Mouse (Mus musculus): ENCODE data around the gene Ash1l. TPM values are rescaled to one million over a fixed set of nuclear protein-coding genes. Genes with fewer than 3 reads are reported as not detected.

Ash1l gene
- 20.0 and 27.2 TPM in 2 replicates for polyA plus RNA-seq (2014; fragmentation: Nextera tagmentation; extraction: Ambion mirVana)

- no peaks in the 10 kb centered on the region for H3K27me3 ChIP-seq (ENCODE audit: control insufficient read depth, insufficient read depth, low read length)
- under 1% methylated on average over 37 of the region's 64 CpGs for WGBS
- H3K4me2 ChIP-seq (replicated peaks; ENCODE audit: low read depth, low read length): peak within 1 kb of the TSS; percentile 68
- peaks cover 19% of the 10 kb centered on the region for H3K4me1 ChIP-seq (ENCODE audit: control insufficient read depth, insufficient read depth, low read length)
- peak within 1 kb of the TSS; percentile 85 for H3K9ac ChIP-seq (ENCODE audit: low read depth, low read length)
- ATAC-seq (ENCODE audit: low FRiP score, low TSS enrichment): peak; percentile 83
- H3K27ac ChIP-seq (ENCODE audit: low read depth, low read length): peak within 1 kb of the TSS; percentile 98
- H3K4me3 ChIP-seq (ENCODE audit: low read length): peak within 1 kb of the TSS; percentile 71
- H3K36me3 ChIP-seq (ENCODE audit: control insufficient read depth, insufficient read depth, low read length): no peaks in the 10 kb centered on the region
- H3K9me3 ChIP-seq (ENCODE audit: control insufficient read depth, low read length): no peaks in the 10 kb centered on the region
These were observed at the start of gene Ash1l, which contains the start of gene Dap3 for GRCm38 (mm10) chr3:88950576-88951326. Gene Ash1l, plus strand, starts transcription at chr3:88950622. Gene Dap3, minus strand, starts transcription at chr3:88951181.

- Histone ChIP-seq H3K36me3 (ENCODE audit: control insufficient read depth, insufficient read depth, low read length) (peaks cover 83% of the 10 kb centered on the region), H3K27ac (ENCODE audit: low read depth, low read length) (no peak overlapping the region), H3K27me3 (ENCODE audit: control insufficient read depth, insufficient read depth, low read length) (no peaks in the 10 kb centered on the region), H3K9me3 (ENCODE audit: control insufficient read depth, low read length) (no peaks in the 10 kb centered on the region), H3K4me2 (replicated peaks; ENCODE audit: low read depth, low read length) (no peak overlapping the region), H3K4me1 (ENCODE audit: control insufficient read depth, insufficient read depth, low read length) (no peaks in the 10 kb centered on the region), H3K4me3 (ENCODE audit: low read length) (no peak overlapping the region), H3K9ac (ENCODE audit: low read depth, low read length) (no peak overlapping the region)
- no peak for ATAC-seq (ENCODE audit: low FRiP score, low TSS enrichment)
- 83% methylated on average over 3 of the region's 3 CpGs for WGBS
These were observed 45.6 kb upstream of the Ash1l start for GRCm38 (mm10) chr3:88904803-88905202.

GRCm38 (mm10) chr3:88905209-88905608, 45.2 kb upstream of the Ash1l start:
- no peak for ATAC-seq (ENCODE audit: low FRiP score, low TSS enrichment)
- Histone ChIP-seq H3K36me3 (ENCODE audit: control insufficient read depth, insufficient read depth, low read length) (peaks cover 87% of the 10 kb centered on the region), H3K4me2 (replicated peaks; ENCODE audit: low read depth, low read length) (no peak overlapping the region), H3K27ac (ENCODE audit: low read depth, low read length) (no peak overlapping the region), H3K4me3 (ENCODE audit: low read length) (no peak overlapping the region), H3K9ac (ENCODE audit: low read depth, low read length) (no peak overlapping the region), H3K27me3 (ENCODE audit: control insufficient read depth, insufficient read depth, low read length) (no peaks in the 10 kb centered on the region), H3K4me1 (ENCODE audit: control insufficient read depth, insufficient read depth, low read length) (no peaks in the 10 kb centered on the region), H3K9me3 (ENCODE audit: control insufficient read depth, low read length) (no peaks in the 10 kb centered on the region)
- 90% methylated on average over 6 of the region's 6 CpGs for WGBS

- Histone ChIP-seq H3K36me3 (ENCODE audit: control insufficient read depth, insufficient read depth, low read length) (peaks cover 89% of the 10 kb centered on the region), H3K9me3 (ENCODE audit: control insufficient read depth, low read length) (no peaks in the 10 kb centered on the region), H3K4me2 (replicated peaks; ENCODE audit: low read depth, low read length) (no peak overlapping the region), H3K4me3 (ENCODE audit: low read length) (no peak overlapping the region), H3K4me1 (ENCODE audit: control insufficient read depth, insufficient read depth, low read length) (no peaks in the 10 kb centered on the region), H3K27ac (ENCODE audit: low read depth, low read length) (no peak overlapping the region), H3K9ac (ENCODE audit: low read depth, low read length) (no peak overlapping the region), H3K27me3 (ENCODE audit: control insufficient read depth, insufficient read depth, low read length) (no peaks in the 10 kb centered on the region)
- ATAC-seq (ENCODE audit: low FRiP score, low TSS enrichment): no peak
- WGBS: 96% methylated on average over 2 of the region's 2 CpGs
These were observed 44.7 kb upstream of the Ash1l start for GRCm38 (mm10) chr3:88905741-88906140.

GRCm38 (mm10) chr3:88906393-88907159, 43.8 kb upstream of the Ash1l start:
- no peak overlapping the region for H3K27ac ChIP-seq (ENCODE audit: low read depth, low read length)

GRCm38 (mm10) chr3:88912585-88912984, 37.8 kb upstream of the Ash1l start:
- no peaks in the 10 kb centered on the region for H3K27me3 ChIP-seq (ENCODE audit: control insufficient read depth, insufficient read depth, low read length)
- no peak for ATAC-seq (ENCODE audit: low FRiP score, low TSS enrichment)
- WGBS: 93% methylated on average over 7 of the region's 7 CpGs
- peaks cover 48% of the 10 kb centered on the region for H3K36me3 ChIP-seq (ENCODE audit: control insufficient read depth, insufficient read depth, low read length)
- no peak overlapping the region for H3K4me3 ChIP-seq (ENCODE audit: low read length)
- H3K4me2 ChIP-seq (replicated peaks; ENCODE audit: low read depth, low read length): peak overlapping the region; percentile 78
- H3K4me1 ChIP-seq (ENCODE audit: control insufficient read depth, insufficient read depth, low read length): peaks cover 14% of the 10 kb centered on the region
- H3K27ac ChIP-seq (ENCODE audit: low read depth, low read length): no peak overlapping the region
- no peak overlapping the region for H3K9ac ChIP-seq (ENCODE audit: low read depth, low read length)
- H3K9me3 ChIP-seq (ENCODE audit: control insufficient read depth, low read length): no peaks in the 10 kb centered on the region

More at GRCm38 (mm10) chr3:88906393-88907159, 43.8 kb upstream of the Ash1l start:
- Histone ChIP-seq H3K9me3 (ENCODE audit: control insufficient read depth, low read length) (no peaks in the 10 kb centered on the region), H3K4me1 (ENCODE audit: control insufficient read depth, insufficient read depth, low read length) (no peaks in the 10 kb centered on the region), H3K4me2 (replicated peaks; ENCODE audit: low read depth, low read length) (no peak overlapping the region), H3K27me3 (ENCODE audit: control insufficient read depth, insufficient read depth, low read length) (no peaks in the 10 kb centered on the region), H3K36me3 (ENCODE audit: control insufficient read depth, insufficient read depth, low read length) (peaks cover 92% of the 10 kb centered on the region), H3K9ac (ENCODE audit: low read depth, low read length) (no peak overlapping the region), H3K4me3 (ENCODE audit: low read length) (no peak overlapping the region)
- 86% methylated on average over 6 of the region's 6 CpGs for whole genome bisulfite sequencing
- ATAC-seq (ENCODE audit: low FRiP score, low TSS enrichment): no peak

- Histone ChIP-seq H3K4me1 (ENCODE audit: control insufficient read depth, insufficient read depth, low read length) (peaks cover 14% of the 10 kb centered on the region), H3K27me3 (ENCODE audit: control insufficient read depth, insufficient read depth, low read length) (no peaks in the 10 kb centered on the region), H3K27ac (ENCODE audit: low read depth, low read length) (peak within 1 kb of the TSS; percentile 89), H3K36me3 (ENCODE audit: control insufficient read depth, insufficient read depth, low read length) (peaks cover 37% of the 10 kb centered on the region), H3K4me3 (ENCODE audit: low read length) (peak within 1 kb of the TSS; percentile 77), H3K9ac (ENCODE audit: low read depth, low read length) (peak within 1 kb of the TSS; percentile 68), H3K4me2 (replicated peaks; ENCODE audit: low read depth, low read length) (peak within 1 kb of the TSS; percentile 78), H3K9me3 (ENCODE audit: control insufficient read depth, low read length) (no peaks in the 10 kb centered on the region)
- under 1% methylated on average over 51 of the region's 62 CpGs for WGBS
- ATAC-seq (ENCODE audit: low FRiP score, low TSS enrichment): peak; percentile 96
These were observed 36.7 kb upstream of the Ash1l start, which contains the start of gene Msto1 for GRCm38 (mm10) chr3:88913511-88914383. Gene Msto1, minus strand, starts transcription at chr3:88913999.

- Histone ChIP-seq H3K27ac (ENCODE audit: low read depth, low read length) (peak overlapping the region; percentile 89), H3K4me3 (ENCODE audit: low read length) (peak overlapping the region; percentile 77), H3K27me3 (ENCODE audit: control insufficient read depth, insufficient read depth, low read length) (no peaks in the 10 kb centered on the region)
These were observed 36.0 kb upstream of the Ash1l start for GRCm38 (mm10) chr3:88914384-88914810.

More at GRCm38 (mm10) chr3:88914384-88914810, 36.0 kb upstream of the Ash1l start:
- Histone ChIP-seq H3K4me2 (replicated peaks; ENCODE audit: low read depth, low read length) (peak overlapping the region; percentile 78), H3K4me1 (ENCODE audit: control insufficient read depth, insufficient read depth, low read length) (peaks cover 14% of the 10 kb centered on the region), H3K9me3 (ENCODE audit: control insufficient read depth, low read length) (no peaks in the 10 kb centered on the region), H3K9ac (ENCODE audit: low read depth, low read length) (peak overlapping the region; percentile 68), H3K36me3 (ENCODE audit: control insufficient read depth, insufficient read depth, low read length) (peaks cover 32% of the 10 kb centered on the region)
- ATAC-seq (ENCODE audit: low FRiP score, low TSS enrichment): 0 out of 2 replicates have a peak, but pooled peaks have one; percentile 3
- 28% methylated on average over 8 of the region's 8 CpGs for WGBS
